Mouse (Mus musculus) c-Kit-negative CD71-positive TER-119-positive erythroid progenitor cells, embryonic 14.5 days (primary cell): ENCODE data around the gene Scap.
"Not testable (repeated sequence)": the region's sequence is repeated elsewhere in the genome, so short reads cannot be mapped to it uniquely, and the experiment has no call there.

Source experiments
- DNase-seq: peaks from one replicate; pipeline ENCODE4 v3.0.0-alpha.2; 2013; ENCODE audit warnings: low read depth, low spot score

The Scap gene

GRCm38 (mm10) chr9:110381292-110381691 is 48.2 kb downstream of the Scap start:
- no peak for DNase-seq

- DNase-seq: no peak
Measured at GRCm38 (mm10) chr9:110384369-110384929, 51.4 kb downstream of the Scap start.

- DNase-seq: no peak
Measured at GRCm38 (mm10) chr9:110388011-110388410, 54.9 kb downstream of the Scap start.

- DNase-seq: no peak
Measured at GRCm38 (mm10) chr9:110390843-110391242, 57.8 kb downstream of the Scap start.

- no peak for DNase-seq
Measured at GRCm38 (mm10) chr9:110393295-110393694, 60.2 kb downstream of the Scap start.

GRCm38 (mm10) chr9:110400650-110401049 is 67.6 kb downstream of the Scap start:
- no peak for DNase-seq

GRCm38 (mm10) chr9:110402731-110403130 is 69.6 kb downstream of the Scap start:
- no peak for DNase-seq

- DNase-seq: not testable (repeated sequence)
Measured at GRCm38 (mm10) chr9:110403240-110403639, 70.2 kb downstream of the Scap start.

GRCm38 (mm10) chr9:110407311-110408098 is 74.4 kb downstream of the Scap start:
- DNase-seq: peak; percentile 15

GRCm38 (mm10) chr9:110408099-110408773 is 75.1 kb downstream of the Scap start, which contains the start of gene Ptpn23:
Gene Ptpn23, minus strand, starts transcription at chr9:110408213.
- DNase-seq: peak; percentile 72

GRCm38 (mm10) chr9:110410908-110411887 is 78.1 kb downstream of the Scap start:
- peak; percentile 41 for DNase-seq

GRCm38 (mm10) chr9:110412926-110413325 is 79.8 kb downstream of the Scap start:
- DNase-seq: no peak

- DNase-seq: no peak
Measured at GRCm38 (mm10) chr9:110413785-110414184, 80.7 kb downstream of the Scap start.

- no peak for DNase-seq
Measured at GRCm38 (mm10) chr9:110419511-110420112, 86.5 kb downstream of the Scap start, which contains the start of gene Ngp. Gene Ngp, plus strand, starts transcription at chr9:110419747.

GRCm38 (mm10) chr9:110431241-110431640 is 98.2 kb downstream of the Scap start:
- no peak for DNase-seq

GRCm38 (mm10) chr9:110433045-110433444 is 100.0 kb downstream of the Scap start:
- no peak for DNase-seq
